Mouse (Mus musculus): Measurements from ENCODE around the gene Kdm3a. TPM values are rescaled to one million over a fixed set of nuclear protein-coding genes. Genes with fewer than 3 reads are reported as not detected.

Kdm3a gene
- polyA plus RNA-seq (2015; fragmentation: Illumina TruSeq; extraction: RNeasy Lipid Tissue Mini Kit (QIAGEN cat#74804); ENCODE audit: insufficient read depth, low replicate concordance): 88.4 TPM

DNA sequence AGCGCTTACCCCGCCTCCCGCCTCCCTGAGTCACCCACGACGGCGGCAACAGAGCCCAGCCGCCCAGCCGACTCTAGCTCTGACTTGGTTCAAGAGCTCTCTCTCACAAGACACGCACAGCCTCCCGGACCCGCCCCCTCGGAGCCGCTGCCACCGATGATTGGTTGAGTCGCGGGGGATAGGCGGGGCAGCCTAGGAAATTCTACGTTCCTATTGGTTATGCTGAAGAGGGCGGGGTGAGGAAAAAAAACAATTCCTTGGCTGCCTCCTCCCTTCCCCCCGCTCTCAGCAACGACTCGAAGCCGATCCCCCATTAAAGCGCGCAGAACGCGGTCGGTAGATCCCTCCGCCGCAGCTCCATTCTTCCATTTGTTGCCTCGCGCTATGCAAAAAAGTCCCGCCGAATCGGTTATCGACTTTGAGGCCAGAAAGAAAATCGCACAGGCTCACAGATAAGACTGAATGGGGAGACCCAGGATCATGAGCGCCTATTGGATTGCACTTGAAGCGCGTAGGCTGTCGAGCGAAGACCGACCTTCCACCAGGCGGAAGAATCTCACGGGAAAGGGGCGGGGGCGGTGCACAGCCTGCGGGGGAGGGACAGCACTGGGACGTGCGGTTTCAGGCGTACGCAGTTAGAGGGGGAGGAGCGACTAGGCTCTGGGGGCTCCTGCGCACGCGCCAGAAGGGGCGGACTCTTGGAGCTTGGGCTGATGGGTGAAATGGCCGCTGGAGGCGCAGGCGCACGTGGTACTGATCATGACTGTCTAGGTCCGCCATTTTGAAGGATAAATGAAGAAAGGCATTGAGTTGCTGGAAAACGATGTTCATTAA is at the start of gene Kdm3a:
TSS of gene Kdm3a (minus strand) at position 162 of the 834 bp plus-strand sequence.

DNA sequence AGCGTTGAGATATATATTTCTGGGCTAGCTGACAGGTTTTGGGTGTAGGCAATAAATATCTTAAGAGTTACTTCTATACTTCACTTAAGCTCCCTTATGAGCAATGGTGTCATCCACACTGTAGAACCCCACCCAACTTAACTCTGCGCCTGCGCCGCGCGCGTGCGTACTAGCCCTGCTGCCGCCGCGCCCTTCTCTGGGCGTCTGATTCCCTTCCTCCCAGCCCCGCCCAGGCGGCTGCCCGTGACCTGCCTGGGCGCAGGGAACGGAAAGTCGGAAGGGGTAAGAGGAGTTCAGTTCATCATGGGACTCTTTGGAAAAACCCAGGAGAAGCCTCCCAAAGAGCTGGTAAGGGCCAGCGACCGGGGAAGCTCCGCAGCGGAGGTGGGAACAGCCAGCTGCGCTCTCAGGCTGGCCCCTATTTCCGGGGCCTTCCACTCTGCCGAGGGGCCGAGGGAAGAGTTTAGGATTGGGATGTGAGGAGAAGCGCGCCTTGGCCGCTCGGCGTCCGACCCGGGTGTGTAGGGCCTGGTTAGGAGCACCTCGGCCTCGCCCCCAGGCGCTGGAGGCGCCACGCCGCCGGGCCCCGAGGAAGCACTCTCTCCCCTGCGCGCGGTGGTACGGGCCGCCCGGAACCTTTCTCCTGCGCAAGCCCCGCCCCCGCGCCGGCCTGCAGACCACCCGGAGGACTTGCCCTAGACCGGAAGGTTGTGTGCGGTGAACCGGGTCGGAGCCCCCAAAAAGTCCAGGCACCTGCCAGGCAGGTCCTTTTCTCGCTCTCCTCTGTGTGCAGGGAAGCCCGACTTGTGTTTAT is 88.9 kb downstream of the Kdm3a start, which contains the start of gene Chmp3:
TSS of gene Chmp3 (plus strand) at position 112 of the 814 bp plus-strand sequence.

Other genes with a start within 250 kb of the Kdm3a start
- gene Rmnd5a, start 192.4 kb downstream of the Kdm3a start, polyA plus RNA-seq (2015; fragmentation: Illumina TruSeq; extraction: RNeasy Lipid Tissue Mini Kit (QIAGEN cat#74804); ENCODE audit: insufficient read depth, low replicate concordance): 93.6 TPM
- gene Rnf103, start 139.1 kb downstream of the Kdm3a start, polyA plus RNA-seq (2015; fragmentation: Illumina TruSeq; extraction: RNeasy Lipid Tissue Mini Kit (QIAGEN cat#74804); ENCODE audit: insufficient read depth, low replicate concordance): 31.9 TPM
- 132 TPM for gene Chmp3, start 89.2 kb downstream of the Kdm3a start, polyA plus RNA-seq (2015; fragmentation: Illumina TruSeq; extraction: RNeasy Lipid Tissue Mini Kit (QIAGEN cat#74804); ENCODE audit: insufficient read depth, low replicate concordance)
- 1.2 TPM for gene Reep1, start 74.6 kb upstream of the Kdm3a start, polyA plus RNA-seq (2015; fragmentation: Illumina TruSeq; extraction: RNeasy Lipid Tissue Mini Kit (QIAGEN cat#74804); ENCODE audit: insufficient read depth, low replicate concordance)
- 33.6 TPM for gene Mrpl35, start 194.0 kb upstream of the Kdm3a start, polyA plus RNA-seq (2015; fragmentation: Illumina TruSeq; extraction: RNeasy Lipid Tissue Mini Kit (QIAGEN cat#74804); ENCODE audit: insufficient read depth, low replicate concordance)
- 138 TPM for gene Immt, start 198.3 kb upstream of the Kdm3a start, polyA plus RNA-seq (2015; fragmentation: Illumina TruSeq; extraction: RNeasy Lipid Tissue Mini Kit (QIAGEN cat#74804); ENCODE audit: insufficient read depth, low replicate concordance)